Mouse (Mus musculus) hindbrain, embryonic 12.5 days (tissue): Measurements from ENCODE around the gene Mlf2. TPM values are rescaled to one million over a fixed set of nuclear protein-coding genes. Genes with fewer than 3 reads are reported as not detected.

Experiments
- ATAC-seq: fragments of 200-750 bp; cut with Nextera tagmentation; 2 replicates; pipeline ENCODE4 v1.8.0; 2017; ENCODE audit warnings: moderate TSS enrichment; ENCODE audit not compliant: low FRiP score
- H3K27ac ChIP-seq: fragments of 300-500 bp; sonication (generic); 2 replicates; pipeline ENCODE4 v1.5.1; 2016; ENCODE audit warnings: mild to moderate bottlenecking
- H3K27me3 ChIP-seq: fragments of 300-500 bp; sonication (generic); 2 replicates; pipeline ENCODE4 v1.6.1; 2016; ENCODE audit warnings: mild to moderate bottlenecking
- H3K36me3 ChIP-seq: fragments of 300-500 bp; sonication (generic); 2 replicates; pipeline ENCODE4 v1.6.1; 2016; ENCODE audit warnings: mild to moderate bottlenecking
- H3K4me1 ChIP-seq: fragments of 300-500 bp; sonication (generic); 2 replicates; pipeline ENCODE4 v1.6.1; 2016
- H3K4me2 ChIP-seq: fragments of 300-500 bp; sonication (generic); replicated peaks from 2 replicates; pipeline ENCODE4 v1.6.1; 2016; ENCODE audit warnings: mild to moderate bottlenecking
- H3K4me3 ChIP-seq: fragments of 300-500 bp; sonication (generic); 2 replicates; pipeline ENCODE4 v1.5.1; 2016; ENCODE audit warnings: mild to moderate bottlenecking
- H3K9ac ChIP-seq: fragments of 300-500 bp; sonication (generic); 2 replicates; pipeline ENCODE4 v1.6.1; 2016; ENCODE audit warnings: mild to moderate bottlenecking, moderate library complexity
- H3K9me3 ChIP-seq: fragments of 300-500 bp; sonication (generic); replicated peaks from 2 replicates; pipeline ENCODE4 v1.6.1; 2016; ENCODE audit warnings: mild to moderate bottlenecking
- WGBS: fragments of 180-500 bp; shearing (Covaris S2); methylation state at CpG from one replicate; pipeline ENCODE4 v1.1.7; 2016; 5-methylcytosine and 5-hydroxymethylcytosine counted together
- polyA plus RNA-seq: library from polyadenylated mRNA; unstranded; fragments of >200 nt; fragmentation: Nextera tagmentation; extraction: Ambion mirVana; gene quantifications from 2 replicates; pipeline ENCODE4 v1.2.1, GENCODE M21; 2016

Gene Mlf2
- polyA plus RNA-seq, 1 experiment from 2014 or later, result 462 TPM

DNA sequence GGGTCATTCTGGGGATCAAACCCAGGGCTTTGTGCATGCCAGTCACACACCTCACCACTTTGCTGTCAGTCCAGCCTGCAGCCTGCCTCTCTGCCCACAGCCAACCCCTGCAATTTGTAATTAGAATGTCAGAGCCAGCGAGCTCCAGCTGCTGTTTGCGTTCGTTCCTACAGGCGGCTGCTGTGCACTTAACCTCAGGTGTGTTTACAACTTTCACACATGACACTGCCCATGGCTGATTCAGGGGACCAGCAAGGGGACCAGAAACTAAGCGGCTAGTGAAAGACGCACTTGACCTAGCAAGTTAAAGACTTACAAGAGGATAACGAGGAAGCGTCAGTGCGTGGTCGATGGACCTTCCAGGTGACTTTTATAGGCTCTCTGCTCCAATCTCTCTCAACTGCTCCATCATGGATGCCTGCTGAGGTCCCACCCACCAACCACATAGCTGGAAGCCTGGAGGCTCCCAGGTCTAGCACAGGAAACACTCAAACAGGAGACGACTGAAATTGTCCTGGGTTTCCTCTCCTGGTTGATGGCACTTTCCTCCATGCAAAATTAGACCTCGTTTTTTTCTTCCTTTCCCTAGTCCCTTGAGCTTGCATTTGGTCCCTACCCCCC, 5.9 kb upstream of the Mlf2 start:
- Histone ChIP-seq H3K9me3 (no peaks in the 10 kb centered on the region), H3K4me1 (peaks cover 16% of the 10 kb centered on the region), H3K9ac (no peak overlapping the region), H3K36me3 (no peaks in the 10 kb centered on the region), H3K4me2 (no peak overlapping the region), H3K27ac (no peak overlapping the region), H3K4me3 (no peak overlapping the region), H3K27me3 (no peaks in the 10 kb centered on the region)
- ATAC-seq, result no peak
- 36% methylated on average over 12 of the region's 12 CpGs for WGBS

DNA sequence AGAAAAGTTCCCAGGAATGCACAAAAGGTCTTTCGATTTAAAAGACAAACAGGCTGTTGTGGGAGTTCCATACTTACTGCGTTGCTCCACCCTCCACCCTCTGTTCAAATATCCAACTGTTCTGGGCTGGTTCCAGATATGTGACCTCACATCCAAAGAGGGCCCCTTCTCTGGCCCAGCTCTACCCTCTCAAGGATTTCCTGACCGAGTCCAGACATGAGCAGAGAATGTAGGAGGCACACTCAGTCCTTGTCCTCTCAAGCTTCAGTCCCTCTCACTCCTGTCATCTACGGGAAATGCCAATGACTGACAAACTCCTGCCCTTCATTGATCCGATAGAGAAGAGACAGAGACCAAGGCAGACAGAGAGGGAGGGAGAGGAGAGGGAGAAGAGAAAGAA, 5.2 kb upstream of the Mlf2 start:
- no peaks in the 10 kb centered on the region for H3K27me3 ChIP-seq
- H3K4me1 ChIP-seq, result peaks cover 13% of the 10 kb centered on the region
- H3K4me3 ChIP-seq, result no peak overlapping the region
- no peak for ATAC-seq
- H3K9ac ChIP-seq, result no peak overlapping the region
- no peak overlapping the region for H3K27ac ChIP-seq
- WGBS, result 55% methylated on average over 5 of the region's 5 CpGs
- no peaks in the 10 kb centered on the region for H3K9me3 ChIP-seq
- H3K36me3 ChIP-seq, result no peaks in the 10 kb centered on the region
- H3K4me2 ChIP-seq, result no peak overlapping the region

DNA sequence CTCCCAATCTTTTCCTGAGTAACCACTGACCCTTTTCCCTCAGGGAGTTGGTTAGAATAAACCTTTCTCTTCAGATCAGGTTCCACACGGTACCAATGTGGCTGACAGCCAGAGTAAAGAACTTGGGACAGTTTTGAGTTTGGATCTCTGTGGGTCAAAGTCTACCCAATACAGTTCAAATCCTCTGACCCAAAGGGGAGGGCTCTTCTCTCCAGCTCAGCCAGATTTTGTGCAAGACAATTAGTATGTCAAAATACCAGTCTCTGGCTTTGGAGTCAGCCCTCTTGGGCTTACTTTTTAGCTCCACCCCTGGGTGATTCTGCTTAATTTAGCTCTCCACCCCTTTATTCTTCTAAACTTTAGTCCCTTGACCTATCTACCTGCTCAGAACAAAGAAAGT, 955 bp upstream of the Mlf2 start:
- Histone ChIP-seq H3K4me1 (peaks cover 19% of the 10 kb centered on the region), H3K36me3 (peaks cover 24% of the 10 kb centered on the region), H3K9me3 (no peaks in the 10 kb centered on the region), H3K4me3 (peak overlapping the region; percentile 95), H3K27ac (peak overlapping the region; percentile 97), H3K27me3 (no peaks in the 10 kb centered on the region), H3K9ac (peak overlapping the region; percentile 98), H3K4me2 (peak overlapping the region; percentile 95)
- WGBS, result 30% methylated on average over 1 of the region's 1 CpGs
- ATAC-seq, result no peak

DNA sequence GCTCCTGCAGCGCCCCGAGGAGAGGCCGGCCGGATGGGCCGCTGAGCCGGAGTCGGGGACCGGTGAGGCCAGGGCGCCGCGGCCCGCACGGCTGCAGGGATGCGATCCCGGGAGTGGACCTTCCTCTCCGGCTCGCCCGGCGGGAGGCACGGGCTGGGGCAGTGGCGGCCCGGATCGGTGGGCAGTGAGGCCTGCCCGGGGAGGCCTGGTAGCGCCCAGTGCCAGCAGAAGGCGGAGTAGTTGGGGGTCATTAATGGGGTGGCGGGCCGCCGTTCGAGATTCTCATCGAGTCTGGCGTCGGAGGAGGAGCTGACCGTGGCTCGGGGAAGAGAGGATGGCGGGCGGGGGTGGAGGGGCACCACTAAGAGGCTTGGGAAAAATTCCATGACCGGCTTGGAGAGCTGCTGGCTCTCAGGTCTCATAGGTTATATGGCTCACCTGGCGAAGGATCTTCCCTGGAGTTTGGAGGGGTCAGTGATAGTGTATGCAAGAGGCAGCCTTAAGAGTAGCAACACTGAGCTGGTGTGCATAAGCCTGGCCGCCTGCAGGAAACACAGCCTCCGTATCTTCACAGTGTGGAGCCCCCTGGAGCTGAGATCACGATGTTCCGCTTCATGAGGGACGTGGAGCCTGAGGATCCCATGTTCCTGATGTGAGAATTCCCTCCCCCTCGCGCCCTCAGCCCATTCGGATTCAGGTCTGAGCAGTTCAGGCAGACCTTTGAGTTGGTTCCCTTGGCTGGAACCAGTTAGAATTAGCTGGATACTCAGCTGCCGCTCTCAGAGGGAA, 533 bp downstream of the Mlf2 start:
- H3K9me3 ChIP-seq, result no peaks in the 10 kb centered on the region
- peak overlapping the region; percentile 98 for H3K9ac ChIP-seq
- ATAC-seq, result peak; percentile 69
- peaks cover 38% of the 10 kb centered on the region for H3K36me3 ChIP-seq
- H3K4me1 ChIP-seq, result peaks cover 18% of the 10 kb centered on the region
- H3K4me3 ChIP-seq, result peak overlapping the region; percentile 95
- H3K4me2 ChIP-seq, result peak overlapping the region; percentile 95
- peak overlapping the region; percentile 97 for H3K27ac ChIP-seq
- H3K27me3 ChIP-seq, result no peaks in the 10 kb centered on the region
- 2% methylated on average over 47 of the region's 48 CpGs for WGBS

DNA sequence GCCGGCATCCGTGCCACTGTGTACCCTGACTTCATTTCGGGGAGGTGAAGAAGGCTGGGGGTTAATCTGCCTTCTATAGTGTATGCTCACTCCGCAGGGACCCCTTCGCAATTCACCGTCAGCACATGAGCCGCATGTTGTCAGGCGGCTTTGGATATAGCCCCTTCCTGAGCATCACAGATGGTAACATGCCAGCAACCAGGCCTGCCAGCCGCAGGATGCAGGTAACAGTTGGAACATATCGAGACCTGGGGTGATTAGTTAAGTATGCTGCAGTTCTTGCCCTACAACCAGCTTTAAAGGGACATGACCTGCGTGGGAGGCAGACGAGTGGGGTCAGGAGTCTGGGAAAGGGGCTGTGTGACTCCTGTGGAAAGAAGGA, 1.1 kb downstream of the Mlf2 start:
- no peaks in the 10 kb centered on the region for H3K27me3 ChIP-seq
- peak overlapping the region; percentile 95 for H3K4me2 ChIP-seq
- peak overlapping the region; percentile 95 for H3K4me3 ChIP-seq
- peak overlapping the region; percentile 98 for H3K9ac ChIP-seq
- no peak for ATAC-seq
- no peaks in the 10 kb centered on the region for H3K9me3 ChIP-seq
- peaks cover 18% of the 10 kb centered on the region for H3K4me1 ChIP-seq
- WGBS, result 51% methylated on average over 12 of the region's 12 CpGs
- peak overlapping the region; percentile 97 for H3K27ac ChIP-seq
- H3K36me3 ChIP-seq, result peaks cover 41% of the 10 kb centered on the region

DNA sequence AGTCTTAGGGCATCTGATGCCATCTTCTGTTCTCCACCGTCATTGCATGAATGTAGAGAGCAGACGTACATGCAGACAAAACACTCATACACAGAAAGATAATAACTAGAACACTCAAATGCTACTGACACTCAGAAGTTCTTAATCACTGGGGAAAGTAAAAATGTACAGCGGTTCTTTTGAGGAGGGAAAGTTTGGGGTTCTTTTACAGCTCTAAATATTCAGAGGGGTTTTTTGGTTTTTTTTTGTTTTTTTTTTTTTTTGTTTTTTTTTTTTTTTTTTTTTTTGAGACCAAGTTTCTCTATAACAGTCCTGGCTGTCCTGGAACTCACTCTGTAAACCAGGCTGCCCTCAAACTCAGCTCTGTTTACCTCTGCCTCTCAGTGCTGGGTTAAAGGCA, 1.9 kb downstream of the Mlf2 start:
- Histone ChIP-seq H3K4me2 (no peak overlapping the region), H3K4me1 (peaks cover 18% of the 10 kb centered on the region), H3K4me3 (peak overlapping the region; percentile 95; the same call in 1 of the 2 replicates), H3K9me3 (no peaks in the 10 kb centered on the region), H3K9ac (no peak overlapping the region), H3K27me3 (no peaks in the 10 kb centered on the region), H3K27ac (no peak overlapping the region), H3K36me3 (peaks cover 49% of the 10 kb centered on the region)
- 93% methylated on average over 3 of the region's 3 CpGs for WGBS
- ATAC-seq, result no peak

DNA sequence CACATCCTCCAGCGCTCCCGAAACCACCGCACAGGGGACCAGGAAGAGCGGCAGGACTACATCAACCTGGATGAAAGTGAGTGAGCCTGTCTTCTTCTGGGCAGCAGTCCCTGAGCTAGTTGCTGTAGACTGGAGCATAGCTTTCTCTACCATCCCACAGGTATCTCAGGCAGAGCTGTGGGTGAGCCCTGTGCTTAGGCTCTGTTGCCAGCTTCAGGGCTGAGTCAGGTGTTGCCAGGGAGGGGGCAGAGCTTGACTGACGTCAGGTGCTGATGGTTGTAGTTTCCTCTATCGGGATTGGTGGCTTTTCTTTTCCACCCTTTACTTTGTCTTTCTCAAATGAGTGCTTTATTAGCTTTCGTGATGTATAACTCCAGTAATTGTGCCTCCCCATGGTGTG, 3.5 kb downstream of the Mlf2 start:
- 94% methylated on average over 7 of the region's 7 CpGs for WGBS
- Histone ChIP-seq H3K4me2 (no peak overlapping the region), H3K9me3 (no peaks in the 10 kb centered on the region), H3K4me1 (peaks cover 18% of the 10 kb centered on the region), H3K27ac (no peak overlapping the region), H3K4me3 (no peak overlapping the region), H3K9ac (no peak overlapping the region), H3K27me3 (no peaks in the 10 kb centered on the region), H3K36me3 (peaks cover 60% of the 10 kb centered on the region)
- no peak for ATAC-seq

DNA sequence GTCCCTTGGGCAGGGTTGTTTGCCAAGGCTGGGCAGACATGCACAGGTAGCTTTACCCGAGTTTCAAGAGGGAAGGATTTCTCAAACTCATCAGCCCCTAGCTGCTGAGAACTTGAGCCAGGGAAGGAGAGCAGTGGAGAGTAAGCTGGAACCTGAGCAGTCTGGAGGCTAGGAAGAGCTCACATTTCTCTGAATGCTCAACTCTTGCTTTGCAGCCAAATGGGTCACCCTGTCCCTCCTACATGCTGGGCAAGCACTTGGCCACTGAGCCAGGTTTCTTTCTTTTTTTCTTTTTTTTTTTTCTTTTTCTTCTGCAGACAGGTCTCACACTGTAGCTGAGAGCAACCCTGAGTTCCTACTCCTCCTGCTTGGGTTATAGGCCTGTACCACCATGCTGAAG, 5.5 kb downstream of the Mlf2 start:
- Histone ChIP-seq H3K9me3 (no peaks in the 10 kb centered on the region), H3K36me3 (peaks cover 64% of the 10 kb centered on the region), H3K4me2 (no peak overlapping the region), H3K4me1 (peaks cover 12% of the 10 kb centered on the region), H3K9ac (no peak overlapping the region), H3K27ac (no peak overlapping the region), H3K4me3 (no peak overlapping the region), H3K27me3 (no peaks in the 10 kb centered on the region)
- ATAC-seq, result no peak
- 91% methylated on average over 1 of the region's 1 CpGs for WGBS

DNA sequence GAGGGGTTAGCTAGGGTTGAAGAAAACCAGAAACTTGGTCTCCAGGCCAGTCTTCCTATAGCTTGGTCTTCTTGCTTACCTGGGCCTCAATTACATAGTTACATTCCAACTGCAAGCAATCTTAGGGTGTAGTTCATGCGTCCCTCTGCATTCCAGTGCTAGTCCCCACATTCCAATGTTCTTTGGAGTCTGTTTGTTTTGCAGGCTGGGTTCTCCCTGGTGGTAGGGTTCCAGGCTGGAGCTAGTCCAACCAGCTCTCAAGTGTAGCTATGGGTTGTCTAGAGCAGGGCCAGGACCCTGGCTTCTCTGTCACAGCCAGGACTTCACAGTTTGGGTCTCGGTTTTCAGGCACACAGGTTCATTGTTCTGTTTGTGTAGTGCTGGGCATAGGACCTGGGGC, 6.3 kb downstream of the Mlf2 start:
- Histone ChIP-seq H3K4me3 (no peak overlapping the region), H3K27ac (no peak overlapping the region), H3K9me3 (no peaks in the 10 kb centered on the region), H3K4me1 (peaks cover 6% of the 10 kb centered on the region), H3K9ac (no peak overlapping the region), H3K4me2 (no peak overlapping the region), H3K27me3 (no peaks in the 10 kb centered on the region), H3K36me3 (peaks cover 64% of the 10 kb centered on the region)
- 94% methylated on average over 2 of the region's 2 CpGs for WGBS
- no peak for ATAC-seq

DNA sequence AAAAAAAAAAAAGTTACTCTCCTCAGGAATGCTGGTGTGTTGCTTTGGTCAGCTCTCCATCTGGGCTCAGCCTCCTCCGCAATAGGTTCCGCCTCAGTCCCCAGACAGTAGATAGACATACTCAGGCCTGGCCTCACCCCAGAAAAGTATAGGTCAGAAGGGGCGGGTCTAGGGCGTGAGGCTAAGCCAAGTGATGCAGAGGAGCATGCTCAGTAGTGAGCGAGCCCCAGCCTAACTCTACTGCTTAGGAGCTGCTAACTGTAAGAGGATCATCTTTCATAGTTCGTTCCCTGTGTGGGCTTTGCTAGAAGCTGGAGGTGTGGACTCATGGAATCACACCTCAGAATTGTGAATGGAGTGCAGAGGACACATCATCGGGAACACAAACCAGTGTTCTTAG, 7.4 kb downstream of the Mlf2 start:
- no peak overlapping the region for H3K27ac ChIP-seq
- peaks cover 57% of the 10 kb centered on the region for H3K36me3 ChIP-seq
- H3K9ac ChIP-seq, result no peak overlapping the region
- no peak for ATAC-seq
- WGBS, result 95% methylated on average over 7 of the region's 7 CpGs
- H3K4me2 ChIP-seq, result no peak overlapping the region
- no peaks in the 10 kb centered on the region for H3K4me1 ChIP-seq
- no peak overlapping the region for H3K4me3 ChIP-seq
- H3K27me3 ChIP-seq, result no peaks in the 10 kb centered on the region
- no peaks in the 10 kb centered on the region for H3K9me3 ChIP-seq

DNA sequence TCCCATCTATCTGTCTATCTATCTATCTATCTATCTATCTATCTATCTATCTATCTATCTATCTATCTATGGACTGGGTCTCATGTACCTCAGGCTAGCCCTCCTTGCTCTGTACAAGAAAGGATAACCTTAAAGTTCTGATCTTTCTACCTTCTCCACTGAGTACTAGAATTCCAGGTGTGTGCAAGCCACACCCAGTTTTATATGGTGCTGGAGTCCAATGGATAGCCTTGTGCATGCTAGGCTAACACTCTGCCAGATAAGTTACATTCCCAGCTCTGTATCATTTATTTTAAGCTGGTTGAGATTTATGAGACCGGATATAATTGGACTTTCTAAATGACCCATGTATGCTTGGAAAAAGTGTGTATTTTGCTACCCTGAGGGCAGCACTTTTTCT, 10.5 kb downstream of the Mlf2 start:
- Histone ChIP-seq H3K4me3 (no peak overlapping the region), H3K27me3 (no peaks in the 10 kb centered on the region), H3K4me1 (no peaks in the 10 kb centered on the region), H3K9me3 (no peaks in the 10 kb centered on the region), H3K36me3 (peaks cover 26% of the 10 kb centered on the region), H3K9ac (no peak overlapping the region), H3K4me2 (no peak overlapping the region), H3K27ac (no peak overlapping the region)
- no peak for ATAC-seq
- 95% methylated on average over 1 of the region's 1 CpGs for WGBS

DNA sequence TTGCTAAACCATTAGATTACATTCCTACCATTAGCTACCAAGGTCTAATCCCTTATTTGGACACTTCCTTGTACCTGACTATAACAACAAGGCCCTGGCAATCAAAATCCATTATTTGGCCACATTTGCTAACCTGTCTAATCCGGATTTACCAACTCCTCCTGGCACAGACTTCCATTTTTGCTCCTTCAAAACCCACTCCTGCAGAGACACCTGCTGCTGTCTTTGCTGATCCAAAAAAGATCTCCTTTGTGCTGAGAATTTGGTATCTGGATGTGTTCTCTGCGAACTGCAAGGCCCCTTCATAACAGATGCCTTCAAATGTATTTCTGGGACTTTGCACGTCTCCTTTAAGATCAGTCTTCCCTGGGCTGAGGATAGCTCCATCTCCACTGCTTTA, 12.3 kb downstream of the Mlf2 start:
- ATAC-seq, result no peak
- Histone ChIP-seq H3K27ac (no peak overlapping the region), H3K27me3 (no peaks in the 10 kb centered on the region), H3K4me2 (no peak overlapping the region), H3K9ac (no peak overlapping the region), H3K9me3 (no peaks in the 10 kb centered on the region), H3K36me3 (peaks cover 13% of the 10 kb centered on the region), H3K4me1 (no peaks in the 10 kb centered on the region), H3K4me3 (no peak overlapping the region)
- 93% methylated on average over 3 of the region's 3 CpGs for WGBS
